Mouse (Mus musculus): ENCODE measurements around the gene Hs3st5.
"Not testable (repeated sequence)": the region's sequence is repeated elsewhere in the genome, so short reads cannot be mapped to it uniquely, and the experiment has no call there.

Gene Hs3st5

DNA sequence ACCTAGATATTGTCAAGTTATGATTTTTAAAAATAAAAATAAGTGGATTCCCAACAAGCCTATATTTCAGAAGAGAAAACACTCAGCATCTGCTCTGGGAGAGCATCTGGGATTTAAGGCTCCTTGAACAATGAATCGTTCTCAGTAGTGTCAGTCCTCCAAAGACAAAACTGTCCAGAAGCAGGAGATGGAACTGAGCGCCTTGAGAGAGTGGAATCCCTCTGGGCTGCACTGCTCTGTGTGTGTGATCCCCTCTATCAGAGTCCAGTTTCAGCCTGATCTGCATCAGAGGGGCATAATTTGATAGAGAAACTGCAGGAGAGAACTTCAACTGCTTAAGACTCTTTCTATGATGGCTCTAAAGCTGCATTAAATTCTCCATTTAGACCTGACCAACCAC is 49.5 kb downstream of the Hs3st5 start:
- in situ Hi-C loops (cut with MboI, MseI) = no loop called here

DNA sequence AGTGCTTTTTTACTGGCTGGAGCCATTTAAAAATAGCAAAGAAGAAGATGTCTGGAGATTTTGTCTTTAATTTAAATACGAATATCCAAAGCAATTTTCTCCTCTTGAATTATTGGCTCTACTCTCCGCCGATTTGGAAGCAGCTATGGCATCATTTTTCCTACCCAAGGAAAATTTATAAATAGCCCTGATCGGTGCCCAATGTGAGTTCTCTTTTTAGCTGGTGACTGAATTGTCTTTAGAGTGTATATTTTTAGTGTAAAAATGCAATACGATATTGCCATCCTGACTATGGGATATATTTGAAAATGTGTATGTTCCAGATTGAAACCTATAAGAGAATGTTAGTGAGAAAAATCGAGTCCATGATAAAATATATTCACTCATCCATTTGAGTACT is 51.1 kb downstream of the Hs3st5 start:
- in situ Hi-C loops (cut with MboI, MseI) = no loop called here

DNA sequence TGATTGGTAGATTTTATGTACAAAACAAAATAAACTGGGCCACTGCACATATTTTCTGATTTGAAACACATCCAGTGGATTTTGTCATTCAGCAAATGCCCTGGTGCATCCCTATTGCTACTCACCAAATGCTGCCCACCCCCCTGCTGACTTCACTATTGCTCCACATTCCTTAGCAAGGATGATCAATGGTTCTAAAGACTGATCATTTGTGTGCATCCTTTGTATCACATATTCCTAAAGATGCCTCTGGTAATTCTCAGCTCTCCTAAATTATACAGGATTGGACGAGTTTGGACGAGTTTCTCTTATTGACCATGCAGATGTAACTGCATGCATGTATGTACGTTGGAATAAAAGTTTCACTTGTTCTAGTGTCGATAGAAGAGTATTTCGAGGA is 52.1 kb downstream of the Hs3st5 start:
- in situ Hi-C loops (cut with MboI, MseI) = no loop called here

DNA sequence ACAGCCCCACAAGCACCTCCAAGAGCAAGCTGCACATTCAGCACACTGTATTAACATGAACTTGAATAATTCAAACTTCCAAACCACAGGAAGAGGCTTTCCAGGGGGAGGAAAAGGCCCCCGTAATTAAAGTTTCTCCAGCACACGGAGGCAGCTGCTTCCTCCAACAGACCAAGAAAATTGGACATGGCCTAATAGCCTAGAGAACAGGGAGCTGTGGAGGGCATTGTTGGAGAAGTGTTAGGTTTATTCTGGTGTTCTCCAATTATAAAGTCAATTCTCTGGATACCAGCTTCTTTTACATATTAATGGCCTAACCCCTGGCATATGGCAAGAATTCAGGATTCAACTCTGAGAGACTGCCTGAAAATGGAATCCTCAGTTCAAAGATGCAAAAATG is 60.6 kb downstream of the Hs3st5 start:
- in situ Hi-C loops (cut with MboI, MseI) = no loop called here

DNA sequence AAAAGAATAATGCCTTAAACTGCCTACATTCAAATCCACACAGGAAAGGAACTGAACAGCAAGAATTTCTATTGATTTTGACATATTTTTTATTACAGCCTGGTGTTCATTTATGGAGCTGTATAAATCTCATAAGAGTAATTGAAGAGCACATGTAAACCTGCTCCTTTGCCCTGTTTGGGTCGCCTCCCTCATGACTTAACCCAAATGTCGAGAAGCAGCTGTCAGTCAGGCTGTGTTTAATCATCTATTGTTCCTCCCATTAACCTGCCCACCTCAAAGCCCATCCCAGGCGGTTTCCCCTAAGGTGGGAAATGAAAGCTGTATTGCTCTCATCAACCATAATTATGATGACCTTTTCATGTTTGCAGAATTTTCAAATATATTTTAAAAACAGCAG is 65.9 kb downstream of the Hs3st5 start:
- in situ Hi-C loops (cut with MboI, MseI) = no loop called here

DNA sequence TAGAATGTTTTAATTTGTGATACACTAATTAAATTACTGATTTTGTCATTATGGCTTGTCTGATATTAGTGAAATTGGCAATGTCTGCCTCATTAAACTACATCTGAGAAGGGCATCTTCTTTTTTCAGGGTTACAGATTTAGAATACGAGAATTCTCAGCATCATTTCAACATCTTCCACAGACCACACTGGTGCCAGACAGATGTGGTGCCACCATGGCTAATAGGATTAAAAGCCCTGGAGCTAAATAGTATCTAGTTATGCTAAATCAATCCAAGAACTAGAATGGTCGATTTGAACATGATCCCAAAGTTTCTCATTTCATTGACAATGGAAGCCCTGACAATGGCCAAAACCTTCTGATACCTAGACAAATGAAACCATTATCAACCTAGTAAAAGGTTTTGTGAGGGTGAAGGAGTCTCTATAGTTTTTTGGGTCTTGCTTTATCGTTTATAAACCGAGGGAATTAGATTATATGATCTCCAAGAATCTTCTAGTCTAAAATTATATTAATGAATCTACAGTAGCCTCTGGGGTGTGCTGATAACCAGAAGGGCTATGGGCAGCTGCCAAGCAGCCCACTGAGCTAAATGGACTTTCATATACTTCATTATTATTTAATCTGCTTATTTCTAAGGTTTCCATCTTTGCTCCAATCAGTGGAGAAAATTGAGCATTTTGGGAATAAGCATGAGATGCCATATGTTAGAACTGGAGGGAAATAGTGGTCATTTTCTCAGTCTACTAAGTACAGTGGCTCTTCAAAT is 71.9 kb downstream of the Hs3st5 start:
- in situ Hi-C loops (cut with MboI, MseI) = no loop called here

DNA sequence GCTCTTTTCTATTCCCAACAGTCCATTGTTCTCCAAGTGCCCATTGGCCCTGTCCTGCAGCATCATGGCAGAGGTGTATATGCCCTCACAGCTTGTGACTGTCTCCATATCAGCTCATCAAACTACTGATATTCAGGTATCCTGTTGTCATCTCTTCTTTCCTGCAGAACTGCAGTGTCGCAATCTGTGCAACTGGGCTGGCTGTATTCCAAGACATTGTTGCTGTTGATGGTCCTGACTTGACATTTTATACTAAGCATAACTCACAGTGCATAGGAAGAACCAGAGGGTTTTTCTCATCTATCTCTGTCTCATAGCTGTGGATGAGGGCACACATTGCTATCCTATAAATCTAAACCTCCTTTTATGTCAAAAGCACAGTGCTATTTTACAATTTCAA is 103.8 kb downstream of the Hs3st5 start:
- in situ Hi-C loops (cut with MboI, MseI) = no loop called here

DNA sequence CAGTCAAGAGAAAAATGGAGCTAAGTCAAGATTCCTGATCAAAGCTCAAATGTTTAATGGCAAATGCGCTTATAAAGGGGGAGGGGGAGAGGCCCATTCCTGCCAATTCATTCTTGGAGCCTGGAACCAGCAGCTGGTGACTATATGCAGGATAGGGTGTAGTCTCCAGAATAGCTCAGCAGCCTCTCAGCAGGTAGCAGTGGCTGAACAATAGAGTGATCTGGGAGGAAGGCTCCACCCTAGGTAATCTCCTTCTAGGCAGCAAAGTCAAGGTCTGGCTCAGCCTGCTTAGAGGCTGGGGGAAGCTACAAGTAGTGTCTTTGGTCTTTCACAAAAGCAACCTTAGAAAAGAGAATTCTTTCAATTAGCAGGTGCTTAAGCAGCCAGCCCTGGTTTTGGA is 104.8 kb downstream of the Hs3st5 start:
- in situ Hi-C loops (cut with MboI, MseI) = not testable (repeated sequence)

DNA sequence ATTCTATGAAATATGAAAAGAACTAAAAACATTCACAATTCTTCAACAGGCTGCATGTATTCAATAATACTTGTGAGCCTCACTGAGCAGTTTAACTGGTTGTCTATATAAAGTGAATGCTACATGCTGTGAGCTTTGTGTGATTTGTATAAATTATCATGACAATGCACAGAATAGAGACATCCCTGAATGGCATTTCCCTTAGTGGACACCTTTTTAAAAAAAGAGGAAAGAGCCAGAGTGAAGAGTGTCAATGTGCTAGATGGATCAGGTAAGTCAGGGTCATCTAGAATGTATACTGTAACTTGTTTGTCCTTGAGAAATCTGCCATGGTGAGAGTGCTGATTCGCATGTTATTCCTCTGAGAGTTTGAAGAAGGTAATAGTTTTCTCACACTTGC is 116.4 kb downstream of the Hs3st5 start:
- in situ Hi-C loops (cut with MboI, MseI) = no loop called here

DNA sequence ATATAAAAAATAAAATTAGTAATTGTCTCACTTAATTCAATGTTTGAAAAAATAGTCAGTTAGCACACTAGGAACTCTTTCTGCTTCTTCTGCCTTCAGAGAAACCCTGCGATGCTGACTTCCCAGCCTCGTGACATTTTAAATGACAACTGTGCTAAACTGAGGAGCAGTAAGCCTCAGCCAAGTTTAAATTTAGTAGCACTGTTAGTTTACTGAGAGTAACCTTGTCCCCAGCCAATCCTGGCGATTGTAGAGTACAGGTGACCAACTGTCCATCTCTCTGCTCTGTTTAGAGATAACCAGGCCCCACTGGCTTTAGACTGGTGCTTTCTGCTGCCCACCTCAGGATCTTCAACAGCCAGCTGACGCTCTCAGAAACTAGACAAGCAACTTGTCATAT is 121.3 kb downstream of the Hs3st5 start:
- in situ Hi-C loops (cut with MboI, MseI) = no loop called here

DNA sequence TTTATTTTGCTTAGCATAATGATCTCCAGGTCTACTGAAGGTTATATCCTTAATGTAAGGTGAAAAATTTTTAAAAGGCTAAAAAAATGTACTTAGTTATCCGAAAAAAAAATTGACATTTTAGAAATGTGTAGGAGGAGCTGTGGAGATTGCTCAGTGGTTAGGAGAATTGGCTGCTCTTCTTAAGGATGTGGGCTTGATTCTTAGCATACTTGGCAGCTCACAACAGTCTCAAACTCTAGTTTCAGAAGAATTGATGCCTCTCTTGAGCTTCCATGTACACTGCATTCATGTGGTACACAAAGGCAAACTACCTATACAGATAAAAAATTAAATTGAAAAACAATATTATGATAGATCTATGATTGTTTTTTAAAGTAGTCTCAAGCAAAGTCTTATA is 125.1 kb downstream of the Hs3st5 start:
- in situ Hi-C loops (cut with MboI, MseI) = loop anchor here (5.0 kb wide), 1 partner anchor 384 kb away; no protein-coding TSS in a partner anchor

DNA sequence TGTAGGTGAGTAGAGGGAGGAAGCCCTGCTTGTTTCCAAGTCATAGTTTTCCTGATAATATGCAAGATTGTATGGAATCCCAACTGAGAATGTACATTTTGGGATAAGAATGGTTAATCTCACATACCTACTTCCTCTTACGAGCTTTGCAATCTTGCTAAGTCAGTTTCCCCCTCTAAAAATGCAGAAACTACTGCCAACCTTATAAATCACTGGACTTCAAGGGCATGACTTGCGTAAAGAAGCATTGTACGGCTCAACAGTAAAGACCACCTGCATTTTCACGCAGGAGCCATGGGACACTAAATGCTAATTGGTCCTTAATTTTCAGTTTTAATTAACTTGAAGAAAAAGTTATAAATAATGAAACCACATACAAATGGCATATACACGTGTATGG is 144.0 kb downstream of the Hs3st5 start:
- in situ Hi-C loops (cut with MboI, MseI) = no loop called here

DNA sequence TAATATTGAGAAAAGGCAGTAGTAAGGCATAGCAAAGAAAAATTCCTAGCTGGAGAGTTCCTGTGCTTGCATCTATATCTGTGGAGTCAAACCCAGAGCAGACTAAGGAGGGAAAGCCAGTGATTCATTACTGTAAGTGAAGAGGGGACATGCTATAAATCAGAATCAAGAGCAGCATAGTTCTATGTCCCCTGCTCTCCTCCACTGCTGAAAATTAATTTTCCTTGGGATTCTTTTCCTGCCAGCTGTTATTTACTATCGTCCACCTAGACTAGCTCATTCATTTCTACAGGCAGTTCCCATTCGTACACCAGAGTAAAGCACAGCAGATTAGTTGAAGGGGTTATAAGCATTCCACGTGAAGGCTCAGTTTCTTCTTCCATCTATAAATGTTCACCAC is 207.4 kb downstream of the Hs3st5 start:
- in situ Hi-C loops (cut with MboI, MseI) = no loop called here

DNA sequence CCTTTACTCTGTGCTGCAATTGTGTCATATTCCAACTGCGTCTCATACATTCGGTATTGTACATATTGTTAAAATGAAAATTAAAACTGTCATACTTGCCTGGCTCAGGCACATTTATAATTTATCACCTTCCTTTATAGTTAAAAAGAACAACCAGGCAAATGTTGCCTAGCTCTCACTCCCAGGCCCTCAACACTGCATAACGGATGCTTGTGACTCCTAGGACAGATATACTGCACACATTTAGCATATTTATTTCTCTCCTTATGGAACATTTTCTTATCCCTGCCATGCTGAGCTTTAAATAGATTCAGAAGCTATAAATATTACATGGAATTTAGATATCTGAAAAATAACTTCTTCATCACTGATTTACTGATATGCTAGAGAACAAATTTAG is 219.6 kb downstream of the Hs3st5 start:
- in situ Hi-C loops (cut with MboI, MseI) = no loop called here

DNA sequence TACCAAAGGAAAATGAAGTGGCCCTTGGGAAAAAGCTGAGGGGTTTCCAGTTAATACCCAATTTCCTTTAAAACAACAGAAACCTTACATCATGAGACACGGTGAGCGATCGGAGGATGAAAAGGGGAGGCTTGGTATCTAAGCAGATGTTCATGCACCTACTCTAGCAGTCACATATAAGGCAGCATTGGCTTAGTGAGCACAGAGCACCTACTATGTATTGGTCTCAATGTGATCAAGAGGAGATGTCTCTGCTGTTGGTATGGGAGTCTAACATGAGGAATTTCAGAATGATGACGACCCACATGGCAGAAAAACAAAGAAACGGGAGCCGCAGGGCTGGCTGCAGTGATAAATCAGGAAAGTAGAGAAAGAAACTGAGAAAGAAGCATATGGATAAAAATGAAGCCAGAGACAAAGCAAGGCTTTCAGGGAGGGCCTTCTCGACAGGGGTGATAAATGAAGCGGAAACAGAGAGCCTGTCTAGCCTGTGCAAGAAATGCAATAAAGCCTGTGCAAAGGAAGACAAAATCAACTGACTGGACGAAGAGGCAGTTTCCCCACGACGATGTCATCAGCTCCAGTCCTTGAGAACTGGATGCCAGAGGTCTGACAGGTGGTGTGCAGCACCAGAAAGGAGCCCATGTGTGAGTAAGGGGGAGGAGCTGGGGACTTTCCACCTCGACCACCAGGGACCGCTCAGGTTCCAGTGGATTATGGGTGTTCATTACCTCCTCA is 222.9 kb downstream of the Hs3st5 start:
- in situ Hi-C loops (cut with MboI, MseI) = loop anchor here (10.0 kb wide), 1 partner anchor 905 kb away; no protein-coding TSS in a partner anchor

DNA sequence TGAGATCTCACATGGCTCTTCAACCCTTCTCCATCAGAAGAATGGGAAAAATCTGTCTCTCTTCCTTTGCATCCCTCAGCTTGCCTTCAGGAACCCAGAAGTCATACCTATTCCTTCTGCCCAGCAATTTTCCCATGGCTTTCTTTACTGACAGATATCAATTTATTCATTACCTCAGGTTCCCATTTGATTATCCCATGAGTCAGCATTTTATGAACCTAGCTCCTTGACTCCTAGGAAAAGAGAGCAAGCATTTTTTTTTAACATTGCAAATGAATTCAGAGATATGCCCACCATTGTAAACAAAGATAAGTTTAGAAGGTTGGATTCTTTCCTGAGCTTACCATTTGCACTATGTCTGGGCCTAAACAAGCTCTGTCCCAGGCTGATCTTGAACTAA is 232.8 kb downstream of the Hs3st5 start:
- in situ Hi-C loops (cut with MboI, MseI) = loop anchor here (10.0 kb wide), 1 partner anchor 915 kb away; no protein-coding TSS in a partner anchor

DNA sequence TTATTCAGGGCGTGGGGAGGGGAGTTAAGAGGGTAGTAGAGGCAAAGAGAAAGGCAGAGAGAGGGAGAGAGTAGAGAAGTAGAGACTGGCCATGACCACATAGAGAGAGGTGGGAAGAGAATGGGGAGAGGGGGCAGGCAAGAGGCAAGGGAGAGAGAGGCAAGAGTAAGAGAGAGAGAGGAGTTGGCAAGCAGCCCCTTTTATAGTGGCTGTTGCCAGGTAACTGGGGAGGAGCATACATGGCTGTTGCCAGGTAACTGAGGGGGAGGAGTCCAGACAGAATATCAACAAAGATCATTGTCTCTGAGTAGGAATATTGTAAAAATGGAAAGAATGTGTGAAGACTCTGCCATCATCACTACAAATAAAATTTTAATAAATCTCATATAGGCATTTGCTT is 243.4 kb downstream of the Hs3st5 start:
- in situ Hi-C loops (cut with MboI, MseI) = no loop called here

DNA sequence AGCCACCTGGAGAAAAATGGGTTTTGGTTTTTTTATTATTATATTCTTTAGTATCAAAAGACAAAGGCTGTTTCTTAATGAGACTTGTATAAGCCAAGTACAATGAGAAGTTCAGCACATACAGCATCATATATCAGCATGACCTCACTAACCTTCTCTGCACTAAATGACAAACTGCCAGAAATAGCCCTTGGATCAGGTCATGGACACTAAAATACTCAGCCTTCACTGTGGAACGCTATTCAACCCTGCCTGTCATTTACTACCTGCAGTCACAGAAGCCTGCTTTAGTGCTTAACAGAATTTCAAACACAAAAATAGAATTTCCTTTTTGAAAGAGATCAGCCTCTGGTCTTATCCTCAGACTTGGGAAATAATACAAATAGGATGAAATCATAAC is 247.9 kb downstream of the Hs3st5 start:
- in situ Hi-C loops (cut with MboI, MseI) = no loop called here

DNA sequence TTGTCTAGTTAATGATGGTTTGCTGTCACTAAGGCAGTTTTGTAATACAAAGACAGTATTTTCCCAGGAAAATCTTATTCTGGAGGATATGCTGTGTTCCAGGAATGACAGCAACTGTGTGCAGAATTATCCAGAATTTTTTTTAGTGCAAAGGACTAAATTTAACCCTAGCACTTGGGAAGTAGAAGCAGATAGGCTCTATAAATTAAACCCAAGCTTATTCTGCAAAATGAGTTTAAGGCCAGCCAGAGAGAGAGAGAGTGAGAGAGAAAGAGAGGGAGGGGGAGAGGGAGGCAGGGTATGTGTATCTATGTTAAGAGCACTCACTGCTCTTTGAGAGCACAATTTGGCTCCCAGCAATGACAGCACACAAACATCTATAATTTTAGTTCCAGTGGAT is 267.0 kb downstream of the Hs3st5 start:
- in situ Hi-C loops (cut with MboI, MseI) = no loop called here

DNA sequence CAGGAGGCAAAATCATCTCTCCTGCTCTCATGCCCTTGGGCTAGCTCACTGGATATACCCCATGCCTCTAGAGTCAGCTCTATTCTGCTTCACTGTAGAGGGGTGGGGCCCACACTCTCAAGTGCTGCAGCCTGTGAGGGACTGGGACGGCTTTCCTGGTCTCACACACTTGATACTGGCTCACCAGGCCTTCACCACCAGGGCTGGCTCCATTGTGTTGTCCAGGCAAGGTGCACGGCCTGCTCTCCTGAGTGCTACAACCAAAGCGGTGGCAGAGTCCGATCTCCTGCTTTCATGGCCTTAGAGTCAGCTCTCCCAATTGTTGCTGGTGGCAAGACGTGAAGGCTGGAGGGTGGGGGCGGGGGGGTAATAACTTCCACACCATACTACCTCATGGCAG is 268.3 kb downstream of the Hs3st5 start:
- in situ Hi-C loops (cut with MboI, MseI) = no loop called here

DNA sequence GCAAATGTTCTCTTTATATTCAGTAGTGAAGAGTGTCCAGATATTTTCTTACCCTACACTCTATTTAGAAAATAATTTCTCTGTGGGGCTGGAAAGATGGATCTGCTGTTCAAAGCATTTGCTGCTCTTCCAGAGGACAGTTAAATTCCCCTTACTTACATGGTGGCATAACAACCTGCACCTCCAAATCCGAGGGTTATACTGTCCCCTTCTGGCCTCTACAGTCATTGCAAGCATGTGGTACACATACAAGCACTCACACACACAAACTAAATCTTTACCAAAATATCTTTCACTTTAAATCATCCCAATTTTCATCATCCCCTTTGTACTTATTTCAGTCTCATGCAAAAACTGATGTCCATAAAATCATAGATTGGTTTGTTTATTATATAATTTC is 275.0 kb downstream of the Hs3st5 start:
- in situ Hi-C loops (cut with MboI, MseI) = no loop called here

DNA sequence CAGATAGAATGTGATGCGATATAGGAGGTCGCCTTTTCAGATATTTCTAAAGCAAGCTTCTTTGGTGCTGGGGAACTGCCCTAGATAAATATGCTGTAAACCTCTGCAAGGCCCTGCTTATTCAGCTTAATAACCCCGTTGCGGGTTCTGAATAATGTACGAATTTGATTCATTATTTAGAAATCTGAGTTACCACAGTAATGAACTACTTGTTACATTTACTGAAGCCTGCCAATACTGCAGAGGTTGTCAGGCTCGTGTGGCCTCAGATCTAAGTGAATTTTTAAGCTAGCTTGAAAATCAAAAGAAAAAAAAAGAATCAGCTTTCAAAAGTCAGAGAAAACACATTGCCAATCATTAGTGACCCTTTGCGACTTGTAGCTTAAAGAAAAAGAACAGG is 280.4 kb downstream of the Hs3st5 start:
- in situ Hi-C loops (cut with MboI, MseI) = no loop called here

DNA sequence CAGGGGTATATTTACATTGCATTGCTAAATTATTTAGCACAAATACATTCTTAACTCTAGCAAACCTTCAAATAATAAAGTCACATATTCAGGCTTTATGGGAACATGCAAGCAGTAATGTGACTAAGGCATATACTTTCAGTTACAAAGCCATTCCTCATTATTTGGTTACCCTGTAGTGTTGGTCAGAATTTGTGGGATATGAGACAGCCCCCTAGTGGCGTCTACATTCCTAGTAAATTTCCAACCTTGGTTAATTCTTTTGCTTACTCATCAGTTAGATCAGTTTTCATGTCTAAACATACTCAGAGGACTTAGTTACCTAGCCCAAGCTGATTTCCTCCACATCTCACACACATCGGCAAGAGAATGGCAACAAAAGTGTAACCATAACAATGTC is 285.2 kb downstream of the Hs3st5 start:
- in situ Hi-C loops (cut with MboI, MseI) = no loop called here

All from regulatory T cell (primary cell).